Mouse (Mus musculus): ENCODE results near the gene Zfp384. TPM values are rescaled to one million over a fixed set of nuclear protein-coding genes. Genes with fewer than 3 reads are reported as not detected.

Zfp384 gene
- polyA plus RNA-seq, 1 experiment from 2014 or later: 9.9 TPM

GRCm38 (mm10) chr6:124995831-124996403 lies 13.0 kb upstream of the Zfp384 start:
- Histone ChIP-seq H3K4me2 (replicated peaks; ENCODE audit: low read depth, low read length) (no peak overlapping the region; the same call in 1 of the 2 replicates), H3K27ac (ENCODE audit: low read length) (no peak overlapping the region), H3K27me3 (replicated peaks; ENCODE audit: insufficient read depth, low read length) (peaks cover 52% of the 10 kb centered on the region), H3K4me3 (ENCODE audit: low read depth, low read length) (no peak overlapping the region), H3K9me3 (ENCODE audit: low read length) (no peaks in the 10 kb centered on the region), H3K4me1 (ENCODE audit: insufficient read depth, low read depth, low read length) (peaks cover 8% of the 10 kb centered on the region), H3K9ac (replicated peaks; ENCODE audit: low read depth) (no peak overlapping the region), H3K36me3 (ENCODE audit: insufficient read depth, low read length) (no peaks in the 10 kb centered on the region)
- no peak for TF ChIP-seq CTCF (IDR thresholded peaks at IDR 0.05)
- ATAC-seq (no peak), DNase-seq (ENCODE audit: low spot score) (no peak)
- WGBS: 52% methylated on average over 8 of the region's 8 CpGs

GRCm38 (mm10) chr6:124996551-124997501 lies 12.1 kb upstream of the Zfp384 start, which contains the start of gene Pianp:
TSS of gene Pianp (plus strand) at chr6:124996694.
- H3K4me2 ChIP-seq (replicated peaks; ENCODE audit: low read depth, low read length): peak within 1 kb of the TSS; percentile 95
- H3K9me3 ChIP-seq (ENCODE audit: low read length): no peaks in the 10 kb centered on the region
- peak within 1 kb of the TSS; percentile 46 for H3K4me3 ChIP-seq (ENCODE audit: low read depth, low read length)
- H3K27me3 ChIP-seq (replicated peaks; ENCODE audit: insufficient read depth, low read length): peaks cover 52% of the 10 kb centered on the region
- H3K4me1 ChIP-seq (ENCODE audit: insufficient read depth, low read depth, low read length): peaks cover 8% of the 10 kb centered on the region
- H3K9ac ChIP-seq (replicated peaks; ENCODE audit: low read depth): no peak within 1 kb of the TSS
- no peaks in the 10 kb centered on the region for H3K36me3 ChIP-seq (ENCODE audit: insufficient read depth, low read length)
- WGBS: 3% methylated on average over 65 of the region's 78 CpGs
- peak; percentile 77 for DNase-seq (ENCODE audit: low spot score)
- ATAC-seq: peak; percentile 91
- TF ChIP-seq EP300 (IDR thresholded peaks at IDR 0.05): no peak
- no peak for TF ChIP-seq CTCF (IDR thresholded peaks at IDR 0.05)
- H3K27ac ChIP-seq (ENCODE audit: low read length): no peak within 1 kb of the TSS

- Histone ChIP-seq H3K4me2 (replicated peaks; ENCODE audit: low read depth, low read length) (no peak overlapping the region), H3K4me1 (ENCODE audit: insufficient read depth, low read depth, low read length) (peaks cover 8% of the 10 kb centered on the region), H3K9ac (replicated peaks; ENCODE audit: low read depth) (no peak overlapping the region), H3K9me3 (ENCODE audit: low read length) (no peaks in the 10 kb centered on the region), H3K4me3 (ENCODE audit: low read depth, low read length) (no peak overlapping the region), H3K27me3 (replicated peaks; ENCODE audit: insufficient read depth, low read length) (peaks cover 52% of the 10 kb centered on the region), H3K27ac (ENCODE audit: low read length) (no peak overlapping the region), H3K36me3 (ENCODE audit: insufficient read depth, low read length) (no peaks in the 10 kb centered on the region)
- 12% methylated on average over 8 of the region's 8 CpGs for WGBS
- TF ChIP-seq CTCF (IDR thresholded peaks at IDR 0.05): no peak
- no peak for TF ChIP-seq EP300 (IDR thresholded peaks at IDR 0.05)
- DNase-seq (ENCODE audit: low spot score) (no peak), ATAC-seq (no peak)
Observed at GRCm38 (mm10) chr6:124998066-124998465, 10.9 kb upstream of the Zfp384 start.

- ATAC-seq (no peak), DNase-seq (ENCODE audit: low spot score) (no peak)
- no peak overlapping the region for H3K4me3 ChIP-seq (ENCODE audit: low read depth, low read length)
- H3K4me2 ChIP-seq (replicated peaks; ENCODE audit: low read depth, low read length): no peak overlapping the region
- 34% methylated on average over 14 of the region's 14 CpGs for WGBS
- TF ChIP-seq EP300 (IDR thresholded peaks at IDR 0.05) (no peak), CTCF (IDR thresholded peaks at IDR 0.05) (no peak)
- H3K27me3 ChIP-seq (replicated peaks; ENCODE audit: insufficient read depth, low read length): peaks cover 52% of the 10 kb centered on the region
- peaks cover 8% of the 10 kb centered on the region for H3K4me1 ChIP-seq (ENCODE audit: insufficient read depth, low read depth, low read length)
- no peak overlapping the region for H3K27ac ChIP-seq (ENCODE audit: low read length)
- H3K36me3 ChIP-seq (ENCODE audit: insufficient read depth, low read length): no peaks in the 10 kb centered on the region
- no peak overlapping the region for H3K9ac ChIP-seq (replicated peaks; ENCODE audit: low read depth)
- H3K9me3 ChIP-seq (ENCODE audit: low read length): no peaks in the 10 kb centered on the region
Observed at GRCm38 (mm10) chr6:124999091-124999490, 9.9 kb upstream of the Zfp384 start.

- no peak overlapping the region for H3K4me3 ChIP-seq (ENCODE audit: low read depth, low read length)
- ATAC-seq (no peak), DNase-seq (ENCODE audit: low spot score) (no peak)
- H3K4me1 ChIP-seq (ENCODE audit: insufficient read depth, low read depth, low read length): peaks cover 8% of the 10 kb centered on the region
- H3K4me2 ChIP-seq (replicated peaks; ENCODE audit: low read depth, low read length): no peak overlapping the region
- H3K9ac ChIP-seq (replicated peaks; ENCODE audit: low read depth): no peak overlapping the region
- H3K9me3 ChIP-seq (ENCODE audit: low read length): no peaks in the 10 kb centered on the region
- H3K27me3 ChIP-seq (replicated peaks; ENCODE audit: insufficient read depth, low read length): peaks cover 50% of the 10 kb centered on the region
- no peaks in the 10 kb centered on the region for H3K36me3 ChIP-seq (ENCODE audit: insufficient read depth, low read length)
- H3K27ac ChIP-seq (ENCODE audit: low read length): no peak overlapping the region
- 22% methylated on average over 10 of the region's 10 CpGs for WGBS
- TF ChIP-seq CTCF (IDR thresholded peaks at IDR 0.05) (no peak), EP300 (IDR thresholded peaks at IDR 0.05) (no peak)
Observed at GRCm38 (mm10) chr6:124999546-124999945, 9.4 kb upstream of the Zfp384 start.

- no peaks in the 10 kb centered on the region for H3K9me3 ChIP-seq (ENCODE audit: low read length)
- H3K36me3 ChIP-seq (ENCODE audit: insufficient read depth, low read length): no peaks in the 10 kb centered on the region
- ATAC-seq (no peak), DNase-seq (ENCODE audit: low spot score) (no peak)
- no peak overlapping the region for H3K27ac ChIP-seq (ENCODE audit: low read length)
- no peaks in the 10 kb centered on the region for H3K4me1 ChIP-seq (ENCODE audit: insufficient read depth, low read depth, low read length)
- no peak for TF ChIP-seq CTCF (IDR thresholded peaks at IDR 0.05)
- TF ChIP-seq EP300 (IDR thresholded peaks at IDR 0.05): no peak
- no peak overlapping the region for H3K9ac ChIP-seq (replicated peaks; ENCODE audit: low read depth)
- H3K27me3 ChIP-seq (replicated peaks; ENCODE audit: insufficient read depth, low read length): peaks cover 10% of the 10 kb centered on the region
- WGBS: 25% methylated on average over 3 of the region's 3 CpGs
- H3K4me3 ChIP-seq (ENCODE audit: low read depth, low read length): no peak overlapping the region
- H3K4me2 ChIP-seq (replicated peaks; ENCODE audit: low read depth, low read length): no peak overlapping the region
Observed at GRCm38 (mm10) chr6:125003706-125004105, 5.2 kb upstream of the Zfp384 start.
